Mouse (Mus musculus): ENCODE results near the gene Tada1. TPM values are rescaled to one million over a fixed set of nuclear protein-coding genes. Genes with fewer than 3 reads are reported as not detected.

Gene Tada1
- polyA plus RNA-seq, 1 experiment from 2014 or later, result 61.1 TPM

DNA sequence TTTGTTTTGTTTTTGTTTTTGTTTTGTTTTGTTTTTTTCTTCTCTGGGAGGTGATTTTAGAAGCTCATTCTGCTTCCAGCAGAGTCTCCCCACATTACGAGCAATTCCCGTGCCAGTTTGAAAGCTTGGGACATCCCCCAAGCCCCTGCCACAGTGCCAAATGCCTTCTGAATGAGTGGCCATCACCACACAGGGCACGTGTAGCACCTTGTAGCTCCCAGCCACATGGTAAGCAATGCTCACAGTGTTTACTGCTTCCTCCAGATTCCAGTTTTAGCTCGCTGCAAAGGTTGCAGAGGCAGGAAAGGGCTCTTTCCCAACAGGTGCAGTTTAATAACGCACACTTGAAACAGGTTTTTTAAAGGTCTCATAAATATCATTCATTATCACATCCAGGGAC, 18.0 kb upstream of the Tada1 start:
- Histone ChIP-seq H3K4me1 (no peaks in the 10 kb centered on the region), H3K27ac (no peak overlapping the region), H3K27me3 (no peaks in the 10 kb centered on the region), H3K4me2 (replicated peaks) (no peak overlapping the region), H3K9ac (no peak overlapping the region), H3K36me3 (no peaks in the 10 kb centered on the region), H3K9me3 (no peaks in the 10 kb centered on the region), H3K4me3 (no peak overlapping the region)
- ATAC-seq (ENCODE audit: low FRiP score, low read depth), result no peak
- WGBS, result 51% methylated on average over 5 of the region's 5 CpGs

DNA sequence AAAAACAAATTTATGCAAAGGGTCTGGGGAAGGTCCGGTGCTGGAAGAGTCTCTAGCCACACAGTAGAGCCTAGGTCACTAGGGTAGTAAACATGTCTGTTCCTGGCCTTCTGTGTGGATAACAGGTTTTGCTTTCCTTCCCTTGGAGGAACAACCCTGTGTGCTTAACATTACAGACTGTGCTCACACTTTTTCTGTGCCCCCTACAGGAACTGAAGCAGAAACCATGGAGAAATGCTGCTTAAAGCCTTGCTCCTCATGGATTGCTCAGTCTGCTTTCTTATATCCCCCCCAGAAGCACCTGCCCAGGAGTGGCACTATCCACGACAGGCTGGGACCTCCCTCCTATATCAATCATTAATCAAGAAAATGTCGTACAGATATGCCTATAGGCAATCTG, 17.1 kb upstream of the Tada1 start:
- H3K4me3 ChIP-seq, result no peak overlapping the region
- no peaks in the 10 kb centered on the region for H3K9me3 ChIP-seq
- 71% methylated on average over 3 of the region's 3 CpGs for whole genome bisulfite sequencing
- H3K36me3 ChIP-seq, result no peaks in the 10 kb centered on the region
- no peak overlapping the region for H3K27ac ChIP-seq
- H3K4me1 ChIP-seq, result no peaks in the 10 kb centered on the region
- ATAC-seq (ENCODE audit: low FRiP score, low read depth), result no peak
- no peak overlapping the region for H3K9ac ChIP-seq
- H3K27me3 ChIP-seq, result no peaks in the 10 kb centered on the region
- no peak overlapping the region for H3K4me2 ChIP-seq (replicated peaks)

DNA sequence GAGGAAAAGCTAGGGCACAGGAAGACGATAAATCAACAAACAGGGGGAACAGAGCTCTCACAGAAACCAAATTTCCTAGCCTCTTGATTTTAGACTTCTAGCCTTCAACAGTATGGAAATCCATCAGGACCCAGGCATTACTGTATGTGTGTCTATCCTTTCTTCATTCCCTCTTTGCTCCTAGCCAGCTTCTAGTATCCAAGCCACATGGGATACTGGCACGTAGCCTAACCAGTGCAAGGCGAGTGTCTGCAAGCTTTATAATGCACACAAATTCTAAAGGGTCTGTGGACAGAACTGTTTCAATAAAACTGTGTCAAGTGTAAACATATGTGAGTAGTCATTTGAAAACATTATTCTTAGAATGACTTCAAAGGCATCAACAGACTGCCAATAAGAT, 16.2 kb upstream of the Tada1 start:
- Histone ChIP-seq H3K27ac (no peak overlapping the region), H3K4me2 (replicated peaks) (no peak overlapping the region), H3K4me1 (no peaks in the 10 kb centered on the region), H3K36me3 (no peaks in the 10 kb centered on the region), H3K4me3 (no peak overlapping the region), H3K9me3 (no peaks in the 10 kb centered on the region), H3K9ac (no peak overlapping the region), H3K27me3 (no peaks in the 10 kb centered on the region)
- ATAC-seq (ENCODE audit: low FRiP score, low read depth), result no peak
- 64% methylated on average over 3 of the region's 3 CpGs for WGBS

DNA sequence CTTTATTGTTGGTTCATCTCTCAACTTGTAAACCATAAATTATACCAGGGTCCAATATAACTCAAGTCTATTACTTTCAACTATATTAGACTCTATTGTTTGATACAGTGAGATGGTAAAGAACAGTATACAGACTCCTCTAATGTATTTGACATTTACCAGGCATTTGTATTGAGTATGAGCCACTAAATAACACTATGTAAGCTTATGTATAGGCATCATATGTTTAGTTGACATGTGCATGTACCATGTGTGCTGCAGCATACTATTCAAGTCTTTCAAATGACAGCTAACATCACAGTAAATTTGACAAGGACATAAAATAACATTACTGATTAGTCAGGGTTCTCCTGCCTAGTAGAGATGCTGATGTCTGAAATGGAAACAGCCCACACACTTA, 15.8 kb upstream of the Tada1 start:
- no peaks in the 10 kb centered on the region for H3K27me3 ChIP-seq
- H3K27ac ChIP-seq, result no peak overlapping the region
- no peak overlapping the region for H3K9ac ChIP-seq
- no peaks in the 10 kb centered on the region for H3K4me1 ChIP-seq
- no peak overlapping the region for H3K4me3 ChIP-seq
- no peak overlapping the region for H3K4me2 ChIP-seq (replicated peaks)
- no peak for ATAC-seq (ENCODE audit: low FRiP score, low read depth)
- H3K36me3 ChIP-seq, result no peaks in the 10 kb centered on the region
- no peaks in the 10 kb centered on the region for H3K9me3 ChIP-seq

DNA sequence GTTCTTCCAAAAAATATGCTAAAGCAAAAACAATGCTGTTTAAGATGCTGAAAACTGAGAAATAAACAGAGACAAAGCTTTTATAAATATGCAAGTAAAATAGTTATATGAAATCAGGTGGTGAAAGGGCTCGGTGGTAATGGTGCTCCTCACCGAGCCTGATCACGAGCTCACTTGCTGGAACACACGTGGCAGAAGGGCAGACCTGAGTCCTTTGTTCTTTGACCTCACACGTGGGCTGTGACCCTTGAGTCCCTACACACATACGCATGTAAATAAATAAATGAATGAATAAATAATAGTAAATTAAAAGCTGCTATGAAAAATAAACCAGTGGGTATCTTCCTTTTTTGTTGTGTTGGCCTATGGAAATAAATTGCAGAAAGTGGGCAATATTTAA, 1.7 kb upstream of the Tada1 start:
- Histone ChIP-seq H3K4me3 (no peak overlapping the region), H3K27me3 (no peaks in the 10 kb centered on the region), H3K27ac (no peak overlapping the region), H3K36me3 (peaks cover 2% of the 10 kb centered on the region; the same call in 1 of the 2 replicates), H3K9ac (no peak overlapping the region), H3K4me1 (peaks cover 23% of the 10 kb centered on the region), H3K9me3 (0 out of 2 replicates have a peak, but pooled peaks cover 5% of the 10 kb centered on the region), H3K4me2 (replicated peaks) (no peak overlapping the region)
- WGBS, result 56% methylated on average over 6 of the region's 6 CpGs
- ATAC-seq (ENCODE audit: low FRiP score, low read depth), result no peak

- 4% methylated on average over 21 of the region's 21 CpGs for WGBS
- no peak for ATAC-seq (ENCODE audit: low FRiP score, low read depth)
- H3K27ac ChIP-seq, result peak overlapping the region; percentile 39; the same call in 1 of the 2 replicates
Observed at GRCm38 (mm10) chr1:166378431-166379012, 375 bp upstream of the Tada1 start.

DNA sequence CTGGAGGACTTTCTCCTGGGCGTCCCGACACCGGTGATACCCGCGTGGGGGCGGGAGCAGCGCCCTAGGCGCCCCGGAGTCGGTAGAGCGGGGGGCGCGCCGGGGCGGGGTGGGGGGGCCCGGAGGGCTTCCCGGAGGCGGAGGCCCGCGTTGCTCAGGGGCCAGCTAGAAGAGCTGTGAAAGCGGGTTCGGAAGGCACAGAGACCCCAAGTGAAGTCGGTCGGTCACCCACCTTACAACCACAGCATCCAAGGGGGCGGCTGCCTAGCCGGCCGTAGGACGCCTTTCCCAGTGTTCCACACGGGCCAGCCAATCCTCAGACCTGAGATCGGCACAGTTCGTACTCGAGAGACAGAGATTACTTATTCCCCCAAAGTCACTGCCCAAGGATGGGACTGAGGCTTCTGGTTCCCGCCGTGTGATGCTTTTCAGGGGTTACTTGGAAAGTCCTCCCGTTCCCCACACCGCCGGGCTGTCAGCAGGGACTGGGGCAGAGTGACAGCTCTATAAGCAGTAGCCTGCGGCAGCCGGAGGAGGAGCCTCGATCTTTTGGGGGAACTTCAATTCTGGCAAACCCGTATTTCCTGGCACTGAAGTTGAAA, 834 bp downstream of the Tada1 start:
- H3K36me3 ChIP-seq, result peaks cover 26% of the 10 kb centered on the region
- WGBS, result under 1% methylated on average over 37 of the region's 41 CpGs
- peak overlapping the region; percentile 90 for H3K27ac ChIP-seq
- H3K9me3 ChIP-seq, result 0 out of 2 replicates have a peak, but pooled peaks cover 5% of the 10 kb centered on the region
- no peaks in the 10 kb centered on the region for H3K27me3 ChIP-seq
- H3K4me2 ChIP-seq (replicated peaks), result peak overlapping the region; percentile 76
- peak overlapping the region; percentile 95 for H3K4me3 ChIP-seq
- ATAC-seq (ENCODE audit: low FRiP score, low read depth), result peak; percentile 33
- peaks cover 23% of the 10 kb centered on the region for H3K4me1 ChIP-seq
- H3K9ac ChIP-seq, result peak overlapping the region; percentile 98

More at GRCm38 (mm10) chr1:166378431-166379012, 375 bp upstream of the Tada1 start:
- H3K36me3 ChIP-seq, result peaks cover 14% of the 10 kb centered on the region
- peak overlapping the region; percentile 65 for H3K4me2 ChIP-seq (replicated peaks)
- H3K4me3 ChIP-seq, result peak overlapping the region; percentile 95
- H3K9ac ChIP-seq, result peak overlapping the region; percentile 76
- H3K9me3 ChIP-seq, result 0 out of 2 replicates have a peak, but pooled peaks cover 5% of the 10 kb centered on the region
- H3K27me3 ChIP-seq, result no peaks in the 10 kb centered on the region
- H3K4me1 ChIP-seq, result peaks cover 23% of the 10 kb centered on the region

DNA sequence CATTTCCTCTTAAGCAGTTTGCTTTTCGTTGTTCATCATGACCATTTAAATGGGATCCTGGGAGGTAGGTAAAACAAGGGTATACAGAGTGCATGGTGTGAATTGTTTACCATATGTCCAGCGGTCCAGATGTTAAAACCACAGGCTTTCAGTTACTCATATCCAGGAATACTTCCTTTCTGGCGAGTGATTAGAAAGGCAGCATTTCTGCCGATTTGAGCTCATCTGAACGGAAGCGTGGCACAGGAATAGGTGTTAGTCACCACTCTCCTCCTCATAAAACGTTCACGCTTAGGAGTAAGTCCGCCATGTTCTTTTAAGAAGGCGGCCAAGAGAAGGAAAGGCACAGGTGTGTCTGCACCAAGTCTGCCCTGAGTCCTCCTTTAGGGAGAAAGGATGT, 2.4 kb downstream of the Tada1 start:
- H3K27ac ChIP-seq, result no peak overlapping the region
- H3K36me3 ChIP-seq, result peaks cover 41% of the 10 kb centered on the region
- peak overlapping the region; percentile 98 for H3K9ac ChIP-seq
- ATAC-seq (ENCODE audit: low FRiP score, low read depth), result no peak
- H3K4me3 ChIP-seq, result peak overlapping the region; percentile 95; the same call in 1 of the 2 replicates
- WGBS, result 61% methylated on average over 10 of the region's 10 CpGs
- H3K9me3 ChIP-seq, result 0 out of 2 replicates have a peak, but pooled peaks cover 2% of the 10 kb centered on the region
- H3K27me3 ChIP-seq, result no peaks in the 10 kb centered on the region
- peak overlapping the region; percentile 76 for H3K4me2 ChIP-seq (replicated peaks)
- peaks cover 23% of the 10 kb centered on the region for H3K4me1 ChIP-seq

GRCm38 (mm10) chr1:166381821-166382220, 2.9 kb downstream of the Tada1 start:
- peak overlapping the region; percentile 76 for H3K4me2 ChIP-seq (replicated peaks)

GRCm38 (mm10) chr1:166382626-166383025, 3.7 kb downstream of the Tada1 start:
- Histone ChIP-seq H3K36me3 (peaks cover 52% of the 10 kb centered on the region), H3K9me3 (no peaks in the 10 kb centered on the region), H3K9ac (no peak overlapping the region), H3K4me2 (replicated peaks) (no peak overlapping the region), H3K27me3 (no peaks in the 10 kb centered on the region), H3K4me3 (no peak overlapping the region), H3K27ac (no peak overlapping the region), H3K4me1 (peaks cover 23% of the 10 kb centered on the region)
- ATAC-seq (ENCODE audit: low FRiP score, low read depth), result no peak
- WGBS, result 84% methylated on average over 4 of the region's 4 CpGs

More at GRCm38 (mm10) chr1:166381821-166382220, 2.9 kb downstream of the Tada1 start:
- Histone ChIP-seq H3K36me3 (peaks cover 45% of the 10 kb centered on the region), H3K4me1 (peaks cover 23% of the 10 kb centered on the region), H3K27ac (no peak overlapping the region), H3K4me3 (no peak overlapping the region), H3K27me3 (no peaks in the 10 kb centered on the region), H3K9ac (peak overlapping the region; percentile 98; the same call in 1 of the 2 replicates), H3K9me3 (no peaks in the 10 kb centered on the region)
- 76% methylated on average over 5 of the region's 5 CpGs for WGBS
- ATAC-seq (ENCODE audit: low FRiP score, low read depth), result no peak

DNA sequence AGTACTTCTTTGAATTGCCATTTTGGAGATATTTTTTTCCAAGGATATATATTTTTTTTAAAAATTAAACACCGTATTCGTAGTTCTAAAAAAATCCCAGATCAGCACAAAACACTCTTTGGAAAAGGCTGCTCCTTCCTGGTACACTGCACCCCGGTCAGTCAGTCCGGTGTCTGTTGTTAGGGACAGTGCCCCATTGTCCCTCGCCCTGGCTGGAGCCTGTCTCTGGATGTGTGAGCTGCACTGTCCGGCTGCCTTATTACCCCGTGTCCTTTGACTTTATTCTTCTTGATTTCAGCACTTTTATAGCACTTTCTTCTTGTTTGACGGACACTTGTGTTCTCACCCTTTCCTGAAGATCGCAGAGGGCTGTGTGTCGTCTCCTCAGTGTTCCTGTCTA, 5.7 kb downstream of the Tada1 start:
- Histone ChIP-seq H3K27ac (no peak overlapping the region), H3K4me1 (peaks cover 20% of the 10 kb centered on the region), H3K4me3 (no peak overlapping the region), H3K27me3 (no peaks in the 10 kb centered on the region), H3K4me2 (replicated peaks) (no peak overlapping the region), H3K36me3 (peaks cover 72% of the 10 kb centered on the region), H3K9ac (no peak overlapping the region), H3K9me3 (no peaks in the 10 kb centered on the region)
- WGBS, result 95% methylated on average over 10 of the region's 10 CpGs
- ATAC-seq (ENCODE audit: low FRiP score, low read depth), result no peak

- H3K27ac ChIP-seq, result no peak overlapping the region
- peaks cover 17% of the 10 kb centered on the region for H3K4me1 ChIP-seq
- H3K27me3 ChIP-seq, result no peaks in the 10 kb centered on the region
- no peak overlapping the region for H3K4me3 ChIP-seq
- H3K4me2 ChIP-seq (replicated peaks), result no peak overlapping the region
- H3K9me3 ChIP-seq, result no peaks in the 10 kb centered on the region
- no peak overlapping the region for H3K9ac ChIP-seq
- ATAC-seq (ENCODE audit: low FRiP score, low read depth), result no peak
- H3K36me3 ChIP-seq, result peaks cover 80% of the 10 kb centered on the region
- 92% methylated on average over 5 of the region's 5 CpGs for WGBS
Observed at GRCm38 (mm10) chr1:166385431-166385830, 6.5 kb downstream of the Tada1 start.
